Mouse (Mus musculus) thymus, postnatal 14 days (tissue): ENCODE measurements at regions not wholly inside any gene's neighbourhood (a gene's known extent, or its start where the extent isn't known, plus 50 kb on each side); places are given as distances from the start of the nearest gene placed in this dataset.
A peak's percentile ranks its signal among the peaks of the same experiment; 100 is the strongest.

Source experiments
- DNase-seq: peaks from one replicate; pipeline ENCODE4 v3.0.0; 2021

DNA sequence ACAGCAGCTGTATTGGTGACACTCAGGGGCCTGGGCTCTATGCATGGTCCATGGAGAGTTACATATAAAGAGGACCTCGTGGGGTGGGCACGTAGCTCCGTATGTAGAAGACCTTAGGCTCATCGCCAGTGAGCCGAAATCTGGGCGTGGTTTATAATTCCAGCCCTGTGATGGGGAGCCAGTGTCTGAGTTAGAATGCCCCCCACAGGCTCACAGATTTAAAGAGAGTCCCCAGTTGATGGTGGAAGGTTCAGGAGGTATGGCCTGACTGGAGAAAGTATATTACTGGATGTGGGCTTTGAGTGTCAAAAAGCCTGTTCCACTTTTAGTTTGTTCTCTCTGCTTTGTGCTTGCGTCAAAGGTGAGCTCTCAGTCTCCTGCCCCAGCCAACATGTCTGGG is 54.8 kb downstream of the 1700122O11Rik start:
- no peak for DNase-seq

DNA sequence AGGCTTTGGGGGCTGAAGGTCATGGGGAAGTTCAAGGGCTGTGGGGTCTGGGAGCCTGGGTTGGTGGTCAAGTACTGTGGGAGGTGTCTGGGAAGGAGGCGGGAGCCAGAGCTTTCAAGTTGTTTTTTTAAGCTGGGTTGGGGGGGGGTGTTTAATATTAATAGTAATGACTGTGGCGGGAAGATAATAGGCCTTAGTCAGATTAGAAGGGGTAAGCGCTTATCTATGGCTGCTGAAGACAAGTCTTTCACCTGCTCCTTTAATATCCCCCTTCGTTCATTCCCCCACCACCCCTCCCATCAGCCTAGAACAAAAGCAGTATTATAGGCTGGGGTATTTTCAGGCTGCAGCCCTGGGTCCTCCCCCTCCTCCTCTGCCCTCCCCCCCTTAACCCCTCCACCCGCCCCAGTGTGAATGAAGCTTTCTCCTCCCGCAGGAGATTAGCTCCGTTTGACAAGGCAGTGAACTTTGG is 56.5 kb downstream of the 1700122O11Rik start:
- DNase-seq: no peak

DNA sequence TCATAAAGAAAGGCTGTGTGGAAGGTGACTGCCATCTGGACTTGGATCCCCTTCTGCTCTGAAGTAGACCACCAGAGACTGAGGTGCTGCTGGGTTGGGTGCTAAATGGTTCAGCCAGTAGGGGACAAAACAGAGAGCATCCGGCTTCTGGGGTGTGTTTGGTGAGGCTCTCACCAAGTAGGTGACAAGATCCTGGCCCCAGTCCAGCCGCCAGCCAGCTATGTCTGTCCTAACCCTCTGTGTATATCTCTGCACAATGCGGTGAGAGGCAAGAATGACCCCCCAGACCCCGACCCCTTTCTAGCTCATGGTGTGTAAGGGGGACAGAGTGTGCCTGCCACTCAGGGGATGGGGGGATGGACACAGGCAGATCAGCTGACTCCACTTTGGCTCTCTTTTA is 54.8 kb upstream of the Foxp4 start:
- no peak for DNase-seq

DNA sequence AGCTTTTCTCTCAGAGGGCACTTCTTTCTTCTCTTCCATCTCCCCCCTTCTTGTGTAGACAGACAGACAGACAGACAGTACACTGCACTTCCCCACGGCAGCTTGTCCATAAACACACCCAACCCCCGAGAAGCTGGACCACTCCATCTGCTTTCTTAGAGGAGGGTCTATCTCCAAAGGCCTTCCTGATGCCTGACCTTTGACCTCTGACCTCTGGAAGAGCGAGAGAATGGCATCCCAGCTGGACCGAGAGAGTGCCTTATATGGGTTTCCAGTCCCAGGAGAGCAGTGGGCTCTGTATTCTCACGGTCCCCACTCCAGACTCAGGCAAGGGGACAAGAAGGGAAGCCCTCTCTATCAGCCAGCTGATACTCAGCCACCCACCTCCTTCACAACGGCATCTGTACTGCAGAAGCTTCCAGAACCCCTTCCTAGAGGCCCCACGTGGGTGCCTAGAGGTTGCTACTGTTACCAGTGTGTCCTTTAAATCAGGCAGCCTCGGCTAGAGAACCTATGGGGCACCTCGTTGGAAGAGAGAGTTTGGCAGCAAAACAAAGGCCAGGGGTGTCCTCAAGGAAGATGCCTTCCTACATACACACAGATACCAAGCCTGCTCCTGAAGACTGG is 54.1 kb upstream of the Foxp4 start:
- no peak for DNase-seq

DNA sequence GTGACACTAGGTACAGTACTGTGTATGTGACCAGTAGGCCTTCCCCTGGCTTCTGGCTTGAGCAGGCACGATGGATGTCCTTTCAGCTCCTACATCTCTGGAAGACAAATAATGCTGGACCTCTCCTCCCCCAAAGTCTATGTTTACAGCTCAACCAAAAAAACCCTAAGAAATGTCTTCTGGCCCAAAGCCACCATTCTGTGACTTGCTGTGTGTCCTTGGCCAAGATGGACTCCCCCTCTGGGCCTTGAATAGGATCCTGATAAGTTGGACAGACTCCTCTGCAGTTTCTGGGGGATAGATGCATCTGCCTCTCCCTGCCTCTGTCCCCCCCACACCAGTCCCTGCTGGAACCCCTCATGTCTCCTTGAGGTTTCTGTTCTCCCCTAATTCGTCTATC is 53.6 kb upstream of the Foxp4 start:
- DNase-seq: no peak

DNA sequence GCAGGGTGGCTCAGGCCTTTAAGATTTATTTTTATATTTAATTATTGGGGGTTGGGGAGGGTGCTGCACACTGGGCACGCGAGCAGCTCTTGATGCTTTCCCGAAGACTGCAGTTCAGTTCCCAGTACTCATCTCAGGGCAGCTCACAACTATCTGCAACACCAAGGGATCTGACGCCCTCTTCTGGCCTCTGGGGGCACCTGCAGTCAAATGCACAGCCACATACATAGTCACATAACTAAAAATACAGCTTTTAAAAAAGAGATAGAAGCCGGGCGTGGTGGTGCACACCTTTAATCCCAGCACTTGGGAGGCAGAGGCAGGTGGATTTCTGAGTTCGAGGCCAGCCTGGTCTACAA is 52.5 kb upstream of the Foxp4 start:
- DNase-seq: no peak

DNA sequence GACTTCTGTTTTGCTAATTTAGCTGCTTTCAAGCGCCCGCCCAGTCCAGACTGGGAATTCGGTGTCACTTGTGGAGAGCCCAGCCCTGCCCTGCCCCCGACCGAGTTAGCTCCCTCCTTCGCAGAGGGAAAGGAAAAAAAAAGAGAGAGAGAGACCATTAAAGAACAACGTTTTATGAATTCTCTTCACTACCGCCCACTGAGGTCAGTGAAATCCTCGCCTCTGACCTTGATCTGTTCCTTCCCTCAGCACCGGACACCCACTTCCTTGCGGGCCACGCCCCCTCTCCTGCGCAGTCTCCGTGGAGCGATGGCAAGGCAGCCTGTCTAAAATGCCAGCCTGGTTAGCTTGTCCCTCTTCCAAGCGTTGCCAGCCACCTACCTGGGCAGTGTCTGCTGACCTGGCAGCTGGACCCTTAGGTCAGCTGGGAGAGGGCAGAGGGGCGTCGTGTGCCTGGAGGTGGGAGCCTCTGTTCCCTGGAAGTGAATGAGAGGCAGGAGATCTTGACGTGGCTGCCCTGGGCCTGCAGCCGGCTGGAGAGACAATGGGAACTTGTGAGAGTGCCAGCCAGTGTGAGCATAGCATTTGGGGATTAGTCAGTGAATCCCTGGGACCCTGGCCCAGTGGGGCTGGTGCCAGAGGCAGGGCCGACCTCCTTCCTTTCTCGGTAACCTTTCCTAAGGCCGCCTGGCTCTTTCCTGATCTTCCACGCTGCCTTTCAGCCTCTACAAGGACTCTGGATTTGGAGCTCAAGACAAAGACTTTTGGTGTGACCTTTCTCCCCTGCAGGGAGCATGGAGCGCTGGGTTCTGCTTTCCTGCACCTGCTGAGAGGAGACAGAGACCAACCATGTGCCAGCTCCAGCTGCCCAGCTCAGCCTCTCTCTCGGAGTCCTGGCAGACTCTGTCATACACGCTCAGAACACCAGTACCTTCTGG is 51.9 kb upstream of the Foxp4 start:
- peak; percentile 21 for DNase-seq

DNA sequence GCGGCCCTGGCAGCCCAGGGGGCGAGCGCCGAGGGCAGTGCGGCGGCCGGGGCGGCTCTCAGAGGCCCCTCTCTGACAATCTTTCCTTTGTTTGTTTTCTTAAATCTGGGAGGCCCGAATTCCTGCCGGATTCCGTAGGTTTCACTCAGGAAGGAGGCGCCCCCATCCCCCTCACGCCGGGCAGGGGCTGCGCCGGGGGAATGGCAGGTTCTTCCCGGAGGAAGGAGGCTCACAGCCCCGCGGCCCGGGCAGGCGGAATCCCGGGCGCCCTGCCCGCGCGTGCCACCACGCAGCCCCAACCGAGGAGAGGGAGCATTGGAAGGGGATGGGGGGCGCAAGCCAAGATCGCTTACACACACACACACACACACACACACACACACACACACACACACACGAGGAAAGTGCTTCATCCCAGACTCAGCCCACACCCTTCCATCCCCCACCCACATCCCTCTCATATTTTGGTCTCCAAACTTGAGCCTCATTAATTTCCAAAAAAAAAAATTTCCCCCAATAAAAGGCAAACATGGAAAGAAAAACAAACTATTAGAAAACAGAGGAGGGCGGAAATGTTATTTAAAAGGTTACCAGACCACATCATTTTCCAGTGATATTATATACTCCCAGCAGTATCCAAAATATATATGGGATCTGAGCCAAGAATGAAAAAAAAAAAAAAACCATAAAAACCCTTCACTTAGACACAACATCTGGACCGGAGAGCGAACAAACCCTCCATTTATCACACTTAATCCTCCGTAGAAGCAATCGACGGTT is 51.0 kb upstream of the Foxp4 start:
- no peak for DNase-seq

DNA sequence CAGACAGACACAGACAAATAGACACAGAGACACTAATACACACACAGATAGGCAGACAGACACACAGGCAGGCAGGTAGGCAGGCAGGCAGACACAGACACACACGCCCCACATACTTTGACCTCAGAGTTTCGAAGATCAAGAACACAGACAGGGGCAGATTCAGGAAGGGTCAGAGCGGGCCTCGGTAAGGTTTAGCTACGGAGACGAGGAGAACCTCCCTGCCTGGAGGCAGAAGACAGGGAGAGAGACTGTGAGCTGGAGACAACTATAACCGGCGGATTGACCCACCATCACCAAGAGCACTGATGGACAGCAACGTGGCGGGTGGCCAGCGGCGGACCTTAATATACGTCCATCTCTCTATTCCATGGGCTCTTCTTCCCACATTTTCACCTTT is 50.1 kb upstream of the Foxp4 start:
- DNase-seq: no peak
